Mouse (Mus musculus) ZHBTc4 (cell line): Measurements from ENCODE around the gene Fads3.

Source experiments
- DNase-seq: peaks from one replicate; pipeline ENCODE4 v3.0.0-alpha.2; 2011; ENCODE audit warnings: low read depth, low spot score

Fads3 gene

DNA sequence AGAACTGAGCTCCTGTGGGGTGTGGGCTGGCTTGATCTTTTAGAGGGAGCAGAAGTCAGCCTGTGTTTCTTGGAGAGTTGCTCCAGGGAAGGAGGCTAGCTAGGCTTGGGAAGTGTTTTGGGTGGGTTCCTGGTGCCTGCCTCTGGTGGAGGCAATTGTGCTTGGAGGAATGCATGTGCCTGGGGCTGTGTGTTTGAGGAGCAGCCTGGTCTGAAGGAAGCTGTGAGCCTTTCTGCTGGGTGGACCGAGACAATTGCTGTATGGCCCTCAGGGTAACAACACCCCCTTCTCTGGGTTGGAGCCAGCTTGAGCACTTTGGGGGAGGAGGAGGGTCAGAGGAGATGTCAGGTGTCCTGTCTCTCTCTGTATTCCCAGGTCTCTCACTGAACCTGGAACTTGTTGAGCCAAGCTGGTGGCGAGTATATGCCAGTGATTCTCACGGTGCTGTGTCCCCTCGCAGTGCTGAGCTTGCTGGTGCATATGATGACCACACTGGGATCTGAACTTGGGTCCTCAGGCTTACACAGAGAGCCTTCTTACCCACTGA, 22.1 kb upstream of the Fads3 start:
- DNase-seq, result peak; percentile 54

DNA sequence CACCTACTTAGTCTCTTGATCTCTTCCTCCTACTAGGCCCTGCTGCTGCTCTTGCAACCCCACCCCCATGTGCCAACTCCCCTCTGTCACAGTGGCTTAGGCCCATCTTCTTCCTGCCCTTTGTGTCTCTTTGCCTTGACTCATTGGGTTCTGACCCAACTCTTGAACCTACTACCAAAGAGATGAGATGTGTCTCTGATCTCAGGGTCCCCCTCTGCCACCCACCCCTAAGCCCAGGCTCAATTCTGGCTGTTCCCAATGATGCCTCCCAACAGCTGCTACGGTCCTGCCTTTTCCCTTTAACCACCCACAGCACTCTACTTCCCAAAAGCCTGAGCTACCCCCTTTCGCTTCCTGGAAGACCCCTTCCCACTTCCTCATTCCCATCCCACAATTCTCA, 19.4 kb upstream of the Fads3 start:
- DNase-seq, result no peak

DNA sequence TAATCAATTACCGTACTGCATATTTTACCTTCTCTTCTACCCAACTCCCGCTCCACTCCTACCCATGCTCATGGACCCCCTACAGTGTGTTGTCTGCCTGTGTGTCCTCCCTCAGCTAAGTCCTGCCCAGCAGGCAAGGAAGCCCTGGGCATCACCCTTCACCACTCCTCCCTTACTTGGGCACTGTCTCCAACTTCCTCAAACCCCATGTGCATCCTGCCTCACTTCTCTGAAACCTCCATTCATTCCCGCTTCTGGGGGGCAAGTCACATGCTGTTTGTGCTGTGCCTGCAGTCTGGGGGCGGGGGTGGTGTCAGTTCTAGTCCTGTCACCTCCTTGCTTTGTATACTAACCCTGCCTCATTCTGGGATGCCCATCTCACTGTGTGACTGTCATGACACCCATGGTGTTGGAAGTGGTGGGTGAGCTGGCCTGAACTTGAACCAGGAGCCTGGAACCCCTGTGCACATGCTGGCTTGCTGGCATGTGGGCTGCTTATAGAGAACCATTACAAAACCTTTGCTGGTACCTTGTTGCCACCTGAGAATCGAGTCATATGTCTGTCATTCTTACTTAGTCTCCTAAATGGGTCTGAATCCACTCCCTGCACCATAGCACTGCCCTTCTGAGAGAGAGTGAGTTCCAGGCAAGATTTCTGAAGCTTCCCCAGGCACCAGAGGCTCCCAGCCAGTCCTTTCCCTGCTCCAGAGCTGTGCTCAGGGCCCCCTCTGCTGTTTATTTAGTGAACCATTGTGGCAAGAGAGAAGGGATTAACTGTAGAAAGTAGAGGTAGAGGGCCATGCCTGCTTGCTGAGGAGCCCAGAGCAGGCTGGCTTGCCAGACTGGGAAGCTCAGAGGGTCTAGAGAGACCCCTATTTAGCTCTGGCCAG, 18.7 kb upstream of the Fads3 start:
- peak; percentile 43 for DNase-seq

DNA sequence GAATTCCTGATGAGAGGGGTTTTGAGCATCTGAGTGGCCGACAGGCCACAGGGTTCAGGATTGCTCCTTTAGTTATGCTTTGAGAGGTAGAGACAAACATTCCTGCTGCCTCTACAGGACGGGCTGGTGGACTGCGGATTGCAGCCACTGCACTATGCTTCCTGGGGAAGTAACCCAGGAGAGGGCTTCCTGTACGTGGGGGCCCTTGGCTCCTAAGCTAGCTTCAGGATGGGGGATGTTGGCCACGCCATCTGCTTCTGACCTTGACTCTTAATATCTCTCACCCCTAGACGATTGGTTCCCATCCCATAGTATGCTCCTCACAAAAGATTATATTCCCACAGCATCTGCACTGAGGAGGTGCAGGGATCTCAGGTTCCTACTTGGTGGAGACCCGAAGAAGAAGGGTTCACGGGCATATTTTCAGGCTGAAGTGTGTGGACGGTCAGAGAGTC, 18.0 kb upstream of the Fads3 start:
- no peak for DNase-seq

DNA sequence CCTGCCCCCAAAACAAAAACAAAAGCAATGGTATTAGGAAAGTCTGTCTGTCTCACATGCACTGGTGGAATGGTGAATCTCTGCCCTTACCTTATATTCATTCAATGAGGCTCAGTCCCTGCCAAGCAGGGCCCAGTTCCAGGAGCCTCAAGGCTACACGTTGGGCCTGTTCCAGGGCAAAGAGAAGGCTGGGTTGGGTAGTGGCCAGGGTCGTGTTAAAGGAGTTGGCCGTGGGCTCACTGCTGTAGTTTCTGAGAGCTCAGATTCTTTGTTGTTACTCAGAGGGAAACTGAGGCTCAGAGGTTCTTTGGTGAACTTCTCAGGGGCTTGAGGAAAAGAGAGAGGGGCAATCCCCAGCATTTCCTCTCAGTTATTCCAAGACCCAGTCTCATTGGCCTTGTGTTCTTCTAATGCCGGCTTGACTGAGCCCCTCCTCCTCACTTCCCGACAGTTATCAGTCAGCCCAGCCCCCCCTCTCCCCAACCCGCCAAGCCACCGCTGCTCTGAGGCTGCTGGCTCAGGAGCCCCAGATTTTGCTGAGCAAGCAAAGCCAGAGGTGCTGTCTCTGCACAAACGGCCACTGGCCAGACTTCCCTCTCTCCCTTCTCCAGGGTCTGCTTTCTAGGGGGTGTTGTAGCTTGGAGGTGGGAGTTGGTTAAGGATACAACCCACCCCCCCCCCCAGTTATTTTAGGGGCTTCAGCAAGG, 16.0 kb upstream of the Fads3 start:
- DNase-seq, result no peak

DNA sequence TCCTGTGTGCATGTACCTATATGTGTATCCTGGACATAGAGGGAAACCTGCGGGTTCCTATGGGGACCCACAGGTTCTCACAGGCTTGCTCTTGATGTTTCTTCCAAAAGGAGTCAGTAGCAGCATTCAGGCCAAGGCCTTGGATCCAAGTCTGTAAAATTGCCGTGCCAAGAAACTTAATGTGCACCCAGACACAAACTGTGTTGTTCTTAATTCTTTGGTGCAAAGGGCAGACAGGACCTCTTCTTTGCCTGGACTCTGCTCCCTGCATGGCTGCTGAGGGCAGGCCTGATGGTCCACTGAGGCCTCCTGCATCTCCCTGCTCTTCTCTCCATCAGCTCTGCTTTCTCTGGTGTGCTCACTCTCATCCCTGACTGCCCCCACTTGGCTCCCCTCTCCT, 11.6 kb upstream of the Fads3 start:
- DNase-seq, result no peak

DNA sequence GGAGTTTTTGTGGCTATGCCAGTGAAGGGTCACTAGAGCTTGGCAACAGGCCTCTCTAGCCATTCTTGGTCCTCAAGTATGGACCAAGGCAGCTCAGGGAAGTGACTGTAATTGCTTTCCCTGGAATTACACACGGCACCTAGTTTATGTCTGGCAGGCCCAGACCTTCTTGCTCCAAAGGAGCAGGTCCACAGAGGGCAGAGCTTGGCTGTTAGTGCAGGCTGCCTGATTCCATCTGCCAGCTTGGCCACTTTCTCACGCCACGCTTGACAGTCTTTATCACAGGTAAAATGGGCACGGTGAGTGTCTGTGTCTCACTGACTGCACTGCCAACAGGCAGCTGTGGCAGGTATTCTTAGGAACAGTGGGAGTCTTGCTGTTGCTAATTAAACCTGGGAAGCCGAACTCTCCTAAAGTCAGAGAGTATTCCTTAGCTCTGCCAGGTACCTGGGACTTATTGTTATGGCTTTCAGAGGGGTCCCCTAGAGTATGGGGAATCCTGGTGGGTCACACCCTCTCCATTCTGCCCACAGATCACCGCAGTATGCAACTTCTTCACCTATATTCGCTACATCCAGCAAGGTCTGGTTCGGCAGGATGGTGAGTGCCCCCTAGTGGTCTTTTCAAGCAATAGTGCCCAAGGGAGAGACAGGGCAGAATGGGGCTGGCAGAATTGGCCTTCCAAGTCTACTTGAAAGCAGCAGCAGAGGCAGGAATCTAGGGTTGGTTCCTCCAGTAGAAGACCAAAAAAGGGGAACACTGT, 8.0 kb upstream of the Fads3 start:
- peak; percentile 79 for DNase-seq

DNA sequence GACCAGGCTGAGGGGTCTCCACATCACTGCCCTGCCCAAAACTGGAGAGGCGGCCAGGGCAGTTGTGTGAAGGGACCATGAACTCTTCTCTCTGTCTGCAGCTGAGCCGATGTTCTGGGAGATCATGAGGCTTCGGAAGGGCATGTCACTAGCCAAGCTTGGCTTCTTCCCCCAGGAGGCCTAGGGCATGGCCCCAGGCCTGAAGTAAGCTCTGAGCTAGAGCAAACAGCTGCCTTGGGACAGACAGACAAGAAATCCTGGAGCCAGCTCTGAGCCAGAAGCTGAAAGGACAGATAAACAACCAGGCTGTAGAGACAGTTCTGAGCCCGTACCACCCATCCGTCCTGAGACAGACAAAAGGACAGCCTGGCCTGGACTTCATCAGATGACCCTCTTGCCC, 7.0 kb upstream of the Fads3 start:
- DNase-seq, result no peak

DNA sequence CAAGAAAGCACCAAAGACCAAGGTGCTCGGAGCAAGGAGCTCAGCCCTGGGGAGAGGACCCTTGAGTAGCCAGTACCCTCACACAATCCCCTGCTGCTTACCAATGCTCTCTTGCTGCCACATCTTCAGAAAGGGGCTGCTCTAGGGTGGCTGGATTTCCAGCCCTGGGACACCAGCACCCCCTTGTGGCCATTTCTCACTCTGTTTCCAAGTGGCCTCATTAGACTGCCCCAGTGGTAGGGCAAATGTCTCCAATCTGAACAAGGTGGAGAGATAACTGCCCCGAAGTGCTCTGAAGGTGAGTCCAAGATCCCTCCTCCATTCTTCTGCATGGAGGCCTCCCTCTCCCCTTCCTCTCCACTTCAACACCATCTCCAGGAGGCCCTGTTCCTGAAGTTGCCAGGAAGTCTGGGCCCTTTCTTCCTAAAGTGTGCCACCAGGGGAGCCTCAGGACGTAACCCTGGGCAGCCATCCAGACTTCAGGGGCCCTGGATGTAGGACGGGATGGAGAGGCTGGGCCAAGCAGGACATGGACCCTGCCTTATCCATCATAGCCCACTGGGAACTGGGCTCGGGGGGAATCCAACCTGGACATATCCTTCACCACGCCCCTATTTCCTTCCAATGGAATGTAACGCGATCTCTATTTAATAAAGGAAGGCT, 6.5 kb upstream of the Fads3 start:
- DNase-seq, result peak; percentile 84

DNA sequence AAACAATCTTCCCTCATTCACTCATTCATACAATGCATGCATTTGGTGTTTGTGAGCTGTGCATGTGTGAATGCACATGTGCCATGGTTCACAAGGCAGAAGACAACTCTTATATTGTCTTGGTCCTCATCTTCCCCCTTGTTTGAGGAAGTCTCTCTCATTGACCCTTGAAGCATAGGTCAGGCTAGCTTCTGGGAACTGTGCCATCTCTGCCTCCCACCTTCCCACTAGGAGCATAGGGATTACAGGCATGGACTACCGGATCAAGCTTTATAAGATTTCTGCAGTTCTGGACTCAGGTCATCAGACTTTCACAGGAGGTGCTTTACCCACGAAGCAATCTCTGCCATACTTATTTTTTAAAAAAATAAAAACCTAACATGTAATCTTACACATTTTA, 3.8 kb upstream of the Fads3 start:
- no peak for DNase-seq

DNA sequence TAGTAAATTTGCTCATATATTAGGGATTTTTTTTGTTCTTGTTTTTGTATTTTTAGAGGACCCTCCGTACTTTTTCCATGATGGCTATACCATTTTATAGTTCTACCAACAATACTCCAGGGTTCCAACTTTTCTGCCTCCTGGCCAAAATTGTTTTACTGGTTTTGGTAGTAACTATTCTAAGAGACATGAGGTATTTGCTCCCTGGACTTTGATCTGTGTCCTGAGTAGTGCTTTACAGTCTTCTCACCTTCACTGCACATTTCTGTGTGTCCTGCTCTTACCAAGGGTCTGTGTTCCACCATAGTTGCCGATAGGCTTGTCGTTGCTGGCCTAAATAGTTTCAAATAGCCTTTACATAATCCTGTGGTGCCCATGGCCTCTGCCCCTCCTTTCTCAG, 3.0 kb upstream of the Fads3 start:
- DNase-seq, result no peak

DNA sequence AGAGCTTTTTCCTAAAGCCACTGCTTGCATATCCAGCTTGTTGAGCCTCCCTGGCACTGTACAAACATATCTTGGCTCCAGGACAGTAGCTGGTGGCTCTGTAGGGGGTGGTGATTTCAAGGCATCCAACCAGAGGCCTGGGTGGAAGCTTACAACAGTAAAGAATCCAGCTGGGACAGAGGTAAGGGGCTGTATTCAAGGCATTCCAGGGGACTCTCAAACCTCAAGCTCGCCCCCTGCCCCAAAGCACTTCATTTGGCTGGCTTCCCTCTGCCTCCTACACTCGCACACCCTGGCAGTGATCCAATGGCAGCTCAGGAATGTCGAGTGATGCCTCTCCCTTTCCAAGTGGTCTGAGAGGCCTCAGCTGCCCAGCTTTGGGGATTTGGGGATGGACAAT, 2.5 kb upstream of the Fads3 start:
- DNase-seq, result no peak

DNA sequence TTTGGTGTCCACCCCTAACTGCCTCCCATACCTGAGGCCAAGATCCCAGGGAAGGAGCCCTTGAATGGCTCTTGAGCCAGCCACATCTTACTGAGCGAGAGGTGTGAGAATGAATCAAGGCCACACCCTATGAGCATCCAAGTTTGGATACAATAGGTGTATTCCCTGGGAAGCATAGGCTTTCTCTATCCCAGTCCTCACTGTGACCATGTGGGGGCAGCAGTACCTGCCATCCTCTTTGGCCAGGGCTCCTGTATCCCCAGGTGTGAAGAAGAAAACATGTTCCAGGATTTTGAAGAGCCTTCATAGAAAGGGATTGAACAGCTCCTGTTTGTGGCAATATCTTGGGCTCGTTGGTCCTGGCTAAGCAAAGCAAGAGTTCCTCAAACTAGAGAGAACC, 1.8 kb upstream of the Fads3 start:
- DNase-seq, result peak; percentile 71

DNA sequence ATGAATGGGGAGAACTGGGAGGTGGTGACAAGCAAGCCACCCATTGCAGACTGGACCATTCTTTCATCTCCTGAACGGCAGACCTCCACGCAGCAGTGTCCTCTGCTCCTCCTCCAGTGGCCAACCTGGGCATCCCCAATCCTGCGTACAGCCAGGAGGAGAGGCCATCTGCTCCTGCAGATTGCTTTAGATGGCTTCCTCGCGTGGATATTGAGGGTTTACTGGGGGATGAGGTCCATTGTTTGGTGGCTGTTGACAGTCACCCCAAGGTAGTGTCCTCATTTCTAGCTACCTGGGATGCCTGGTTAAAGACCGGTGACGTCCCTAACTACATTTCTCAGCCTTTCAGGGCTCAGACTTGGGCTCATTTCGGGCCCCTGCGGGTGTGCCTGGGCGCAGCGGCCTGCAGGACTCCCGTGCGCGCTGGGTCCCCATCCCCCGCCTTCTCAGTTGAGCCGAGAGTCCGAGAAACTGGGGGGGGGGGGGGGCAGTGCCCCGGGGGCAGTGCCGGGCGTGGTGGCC, 442 bp upstream of the Fads3 start:
- no peak for DNase-seq

DNA sequence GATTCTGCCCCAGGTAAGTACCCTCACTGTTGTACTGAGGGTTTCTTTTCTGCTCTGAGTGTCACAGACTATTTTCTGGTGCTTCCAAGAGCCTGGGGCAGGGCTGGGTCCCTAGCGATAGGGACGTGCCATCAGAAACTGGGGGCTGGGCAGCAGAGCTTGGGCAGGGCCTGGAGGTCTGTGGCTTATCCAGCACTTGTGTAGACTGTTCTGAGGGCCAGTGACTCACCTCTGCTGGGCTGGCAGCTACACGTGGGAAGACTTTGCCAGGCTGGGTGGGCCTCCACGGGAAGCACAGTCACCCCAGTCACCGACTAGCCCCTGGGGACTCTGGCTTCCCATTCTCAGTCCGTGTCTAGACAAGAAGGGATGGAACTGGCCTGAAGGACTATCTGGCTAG, 863 bp downstream of the Fads3 start:
- DNase-seq, result no peak

DNA sequence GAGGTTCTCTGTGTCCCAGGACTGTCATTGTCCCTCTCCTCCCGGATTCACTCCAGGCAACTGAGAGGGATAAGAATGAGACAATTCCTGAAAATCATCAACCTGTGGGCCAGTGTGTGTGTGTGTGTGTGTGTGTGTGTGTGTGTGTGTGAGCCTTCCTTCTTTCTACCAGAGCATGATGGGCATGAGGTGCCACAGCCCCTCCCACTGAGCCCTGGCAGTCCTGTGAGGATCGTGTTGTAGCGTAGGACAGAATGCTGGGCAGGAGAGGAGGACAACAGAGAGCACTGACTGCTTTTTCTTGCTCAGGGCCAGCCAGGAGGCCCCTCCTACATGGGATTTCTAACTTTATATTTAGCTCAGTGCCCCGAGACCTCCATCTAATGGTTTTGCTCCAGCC, 1.4 kb downstream of the Fads3 start:
- DNase-seq, result no peak

DNA sequence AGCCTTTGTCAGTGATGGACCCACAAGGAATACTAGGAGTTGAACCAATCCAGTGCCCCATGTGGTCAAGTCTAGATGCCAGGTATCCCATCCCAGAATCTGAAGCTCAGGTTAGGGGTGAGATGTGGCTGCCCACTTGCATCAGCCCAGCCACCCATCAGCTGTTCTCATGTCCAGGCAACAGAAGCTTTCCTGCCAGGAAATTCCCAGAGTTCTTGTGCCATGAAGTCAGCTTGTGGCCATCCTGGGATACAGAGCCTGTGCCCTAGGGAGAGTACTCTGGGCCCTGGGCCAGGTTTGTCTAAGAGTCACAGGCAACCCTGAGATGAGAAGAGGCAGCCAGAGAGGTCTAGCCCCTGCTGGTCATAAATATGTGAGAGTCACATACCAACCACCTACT, 2.3 kb downstream of the Fads3 start:
- DNase-seq, result no peak

DNA sequence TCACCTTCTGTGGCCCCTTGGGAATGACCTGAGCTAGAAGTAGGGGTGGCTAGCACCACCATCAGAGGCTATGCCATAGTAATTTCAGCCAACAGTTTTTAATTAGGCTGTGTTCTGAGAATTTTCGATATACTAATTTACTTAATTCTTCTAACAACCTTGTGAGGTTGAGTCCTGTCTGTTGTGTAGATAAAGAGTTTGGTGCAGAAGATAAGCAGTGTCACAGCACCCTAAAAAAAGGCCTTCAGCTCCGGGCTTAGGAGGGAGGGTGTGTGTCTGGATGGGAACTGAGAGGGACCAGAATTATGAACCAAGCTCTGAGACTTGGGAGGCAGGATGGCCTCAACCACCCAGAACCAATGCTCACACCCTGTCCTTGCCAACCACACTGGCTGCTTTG, 4.3 kb downstream of the Fads3 start:
- no peak for DNase-seq

DNA sequence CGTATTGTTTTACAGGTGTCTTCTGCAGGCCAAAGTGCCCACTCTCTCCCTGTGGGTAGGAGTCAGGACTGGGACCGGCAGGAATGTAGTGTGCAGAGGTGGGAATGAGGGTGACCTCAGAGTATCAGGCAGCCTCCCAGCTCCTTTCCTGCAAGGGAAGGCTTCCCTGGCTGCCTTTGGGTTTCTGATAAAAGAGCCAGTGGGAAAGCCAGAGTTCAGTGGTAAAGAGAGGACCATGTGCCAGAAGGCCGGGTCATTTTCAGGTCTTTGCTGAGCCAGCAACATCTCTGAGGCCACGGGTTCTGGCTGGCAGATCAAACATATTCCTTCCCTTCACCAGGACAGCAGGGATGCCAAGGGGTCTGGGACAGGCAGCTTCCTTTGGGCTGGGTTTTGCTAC, 5.0 kb downstream of the Fads3 start:
- DNase-seq, result no peak

DNA sequence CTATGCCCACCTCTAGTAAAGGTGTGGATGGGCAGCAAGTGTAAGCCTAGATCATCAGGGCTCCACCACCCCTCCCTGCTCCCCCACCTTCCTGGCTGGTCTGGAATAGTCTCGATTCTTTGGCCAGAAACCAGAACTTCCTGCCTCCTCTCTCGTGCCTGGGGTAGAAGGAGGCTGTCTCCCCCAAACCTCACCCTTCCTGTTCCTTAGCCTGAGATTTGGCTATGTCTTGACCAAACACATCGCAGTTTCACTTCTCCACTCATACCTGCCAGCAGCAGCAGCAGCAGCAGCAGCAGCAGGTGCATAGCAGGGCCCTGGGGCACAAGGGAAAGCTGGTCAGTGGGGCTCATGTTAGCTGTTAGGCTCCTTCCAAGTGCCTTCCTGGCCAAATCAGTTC, 5.6 kb downstream of the Fads3 start:
- no peak for DNase-seq

DNA sequence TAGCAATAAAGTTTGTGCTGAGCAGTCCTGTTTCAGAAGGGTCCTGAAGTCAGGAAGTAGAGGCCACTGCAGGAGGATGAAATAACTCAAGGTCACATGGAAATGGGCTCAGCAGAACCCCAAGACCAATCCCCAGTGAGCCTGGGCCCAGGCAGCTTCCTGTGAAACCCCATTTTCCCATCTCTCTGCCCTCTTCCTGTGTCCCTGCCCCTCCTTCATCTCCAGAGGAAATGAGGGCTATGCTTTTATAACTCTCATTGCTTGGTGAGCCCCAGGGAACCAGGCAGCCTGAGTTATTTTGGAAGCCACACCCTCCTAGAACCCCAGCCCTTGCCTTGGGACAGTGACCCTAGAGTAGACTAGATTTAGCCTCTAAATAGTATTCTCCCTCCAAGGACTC, 8.2 kb downstream of the Fads3 start:
- DNase-seq, result no peak
